Mouse (Mus musculus) ES-Bruce4 (cell line): ENCODE results near the gene Cd48. TPM values are rescaled to one million over a fixed set of nuclear protein-coding genes. Genes with fewer than 3 reads are reported as not detected.

Source experiments
- H3K27ac ChIP-seq: 2 replicates; pipeline ENCODE4 v1.5.1; 2012; ENCODE audit warnings: low read length, inconsistent platforms; ENCODE audit not compliant: insufficient read depth
- H3K27me3 ChIP-seq: 2 replicates; pipeline ENCODE4 v1.6.1; 2012; ENCODE audit warnings: mild to moderate bottlenecking, low read length, inconsistent platforms; ENCODE audit not compliant: control insufficient read depth, poor library complexity, insufficient read depth, severe bottlenecking
- H3K36me3 ChIP-seq: 2 replicates; pipeline ENCODE4 v1.6.1; 2012; ENCODE audit warnings: inconsistent platforms, mild to moderate bottlenecking, low read length, moderate library complexity; ENCODE audit not compliant: control insufficient read depth, poor library complexity, insufficient read depth, severe bottlenecking
- H3K4me1 ChIP-seq: one replicate; pipeline ENCODE4 v1.8.1; 2011; ENCODE audit warnings: low read length; ENCODE audit not compliant: control insufficient read depth, insufficient read depth
- H3K4me3 ChIP-seq: 2 replicates; pipeline ENCODE4 v1.5.1; 2011; ENCODE audit warnings: low read depth, mild to moderate bottlenecking, low read length
- H3K9ac ChIP-seq: 2 replicates; pipeline ENCODE4 v1.6.1; 2012; ENCODE audit warnings: low read depth, mild to moderate bottlenecking, inconsistent platforms; ENCODE audit not compliant: poor library complexity, severe bottlenecking
- H3K9me3 ChIP-seq: replicated peaks from 2 replicates; pipeline ENCODE4 v1.6.1; 2012; ENCODE audit warnings: mild to moderate bottlenecking, low read length, inconsistent platforms; ENCODE audit not compliant: control insufficient read depth, poor library complexity, insufficient read depth, severe bottlenecking
- CTCF ChIP-seq: IDR thresholded peaks from one replicate; pipeline ENCODE4 v1.8.1; 2011; ENCODE audit warnings: low read depth, low read length
- EP300 ChIP-seq: IDR thresholded peaks from 2 replicates; pipeline ENCODE4 v1.6.1; 2011; ENCODE audit warnings: low read depth, low read length; ENCODE audit not compliant: insufficient read depth
- POLR2A ChIP-seq: IDR thresholded peaks from one replicate; pipeline ENCODE4 v1.8.1; 2011; ENCODE audit warnings: low read length; ENCODE audit not compliant: insufficient read depth
- polyA plus RNA-seq: library from polyadenylated mRNA; stranded (reverse); fragments of >200 nt; gene quantifications from 2 replicates; pipeline ENCODE4 v1.2.4, GENCODE M21; 2011; ENCODE audit warnings: low read depth; ENCODE audit not compliant: missing spikeins, insufficient read depth, insufficient read length

Cd48 gene
- polyA plus RNA-seq, 1 experiment = not detected

GRCm38 (mm10) chr1:171748127-171748969, 66.5 kb downstream of the Cd48 start:
- H3K36me3 ChIP-seq = no peaks in the 10 kb centered on the region
- H3K9me3 ChIP-seq = no peaks in the 10 kb centered on the region
- TF ChIP-seq CTCF (no peak), POLR2A (no peak), EP300 (no peak)
- H3K9ac ChIP-seq = no peak overlapping the region
- H3K4me3 ChIP-seq = no peak overlapping the region
- H3K4me1 ChIP-seq = no peaks in the 10 kb centered on the region
- H3K27me3 ChIP-seq = no peaks in the 10 kb centered on the region
- no peak overlapping the region for H3K27ac ChIP-seq

Other genes starting within 250 kb of the Cd48 start
- 123 and 146 TPM in 2 replicates for gene F11r, start 244.5 kb upstream of the Cd48 start, polyA plus RNA-seq
- gene Alyref2, start 178.5 kb upstream of the Cd48 start, polyA plus RNA-seq = 4.7 and 5.2 TPM in 2 replicates
- not detected in 2 replicates for gene Itln1, start 146.7 kb upstream of the Cd48 start, polyA plus RNA-seq
- not detected in 2 replicates for gene Cd244a, start 122.8 kb upstream of the Cd48 start, polyA plus RNA-seq
- gene Ly9, start 74.6 kb upstream of the Cd48 start, polyA plus RNA-seq = not detected in 2 replicates
- gene Slamf7, start 29.0 kb upstream of the Cd48 start, polyA plus RNA-seq = not detected in 2 replicates
- not detected in 2 replicates for gene Slamf1, start 85.1 kb downstream of the Cd48 start, polyA plus RNA-seq
- gene Cd84, start 157.7 kb downstream of the Cd48 start, polyA plus RNA-seq = not detected in 2 replicates
- not detected in 2 replicates for gene Gm10521, start 213.7 kb downstream of the Cd48 start, polyA plus RNA-seq
- gene Slamf6, start 235.5 kb downstream of the Cd48 start, polyA plus RNA-seq = not detected in 2 replicates